Mouse (Mus musculus) right cerebral cortex, postnatal 4 days (tissue): ENCODE data around the gene Fbln1.

ENCODE experiments used
- DNase-seq: peaks from one replicate; pipeline ENCODE4 v3.0.0-alpha.2; 2022

The Fbln1 gene

DNA sequence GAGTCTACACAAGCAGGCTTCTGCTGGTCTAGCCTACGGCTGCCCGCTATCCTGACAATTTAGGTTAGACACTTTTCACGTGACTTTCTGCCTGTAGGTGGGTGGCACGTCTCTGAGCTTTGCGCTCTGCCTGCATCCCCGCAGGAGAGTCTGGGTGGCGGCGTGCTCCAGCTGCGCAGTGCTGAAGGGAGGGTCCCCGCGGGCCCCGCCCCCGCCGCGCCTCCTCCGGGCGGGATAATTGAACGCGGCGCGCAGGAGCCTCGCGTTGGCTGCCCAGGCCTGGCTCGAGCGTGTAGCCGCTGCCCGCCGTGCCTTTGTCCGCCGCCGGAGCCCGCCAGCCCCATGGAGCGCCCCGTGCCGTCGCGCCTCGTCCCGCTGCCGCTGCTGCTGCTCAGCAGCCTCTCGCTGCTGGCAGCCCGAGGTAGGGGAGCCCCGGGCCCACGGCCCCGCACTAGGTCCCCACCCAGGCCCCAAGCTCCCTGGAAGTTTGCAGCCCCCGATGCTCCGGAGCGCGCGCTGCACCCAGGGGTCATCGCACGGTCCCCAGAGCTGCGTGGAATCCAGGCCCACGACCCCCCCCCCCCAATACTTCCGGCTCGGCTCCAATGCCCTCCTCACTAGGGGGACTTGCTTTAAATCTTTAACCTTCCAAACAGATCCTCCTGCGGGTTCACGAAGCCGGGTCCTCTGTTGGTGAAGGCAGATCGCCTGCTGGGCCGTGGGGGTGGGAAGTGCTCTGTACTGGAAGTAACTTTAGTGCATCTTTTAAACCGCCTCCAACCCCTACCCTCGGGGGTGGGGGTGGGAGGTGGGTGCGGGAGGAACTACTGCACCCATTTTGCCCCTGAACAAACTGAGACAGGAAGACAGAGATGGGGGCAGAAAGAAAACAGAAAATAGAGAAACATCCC is at the start of gene Fbln1:
TSS of gene Fbln1 (plus strand) at position 158 of the 911 bp plus-strand sequence.
- DNase-seq, result peak; percentile 61

DNA sequence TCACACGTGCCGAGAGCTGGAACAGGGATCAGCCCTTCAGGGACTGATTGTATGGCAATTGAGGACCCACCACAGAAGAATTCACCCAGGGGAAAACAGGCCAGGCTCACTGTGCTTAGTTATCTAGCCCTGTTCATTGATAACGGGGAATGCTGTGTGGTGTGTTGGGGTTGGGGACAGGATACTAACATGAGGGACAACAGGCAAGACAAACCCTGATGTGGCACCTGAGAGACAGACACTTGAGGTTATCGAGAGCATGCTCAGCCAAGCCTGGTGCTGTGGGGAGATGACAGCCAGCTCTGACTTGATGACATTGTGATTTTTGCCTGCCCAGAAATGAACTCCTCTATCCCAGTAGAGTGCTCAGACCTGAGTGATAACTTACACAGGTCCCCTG is 49.6 kb upstream of the Fbln1 start:
- no peak for DNase-seq

DNA sequence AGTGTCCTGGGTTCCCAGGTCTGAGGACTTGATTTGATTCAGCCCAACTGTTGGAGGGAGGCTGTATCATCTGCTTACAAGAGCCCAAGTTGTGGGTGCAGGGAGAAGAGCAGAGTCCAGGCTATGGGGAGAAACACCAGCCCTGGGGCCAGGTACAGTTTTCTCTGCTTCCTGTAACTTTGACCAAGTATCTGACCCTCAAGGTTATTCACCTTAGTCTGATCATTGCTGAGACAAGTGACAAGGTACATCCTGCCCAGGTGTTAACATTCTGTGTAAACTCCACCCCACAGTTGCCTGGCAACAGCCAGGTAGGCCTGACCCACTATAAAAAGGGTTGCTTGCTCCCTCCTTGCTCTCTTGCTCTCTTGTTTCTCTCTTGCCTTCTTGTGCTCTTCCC is 44.3 kb upstream of the Fbln1 start:
- no peak for DNase-seq

DNA sequence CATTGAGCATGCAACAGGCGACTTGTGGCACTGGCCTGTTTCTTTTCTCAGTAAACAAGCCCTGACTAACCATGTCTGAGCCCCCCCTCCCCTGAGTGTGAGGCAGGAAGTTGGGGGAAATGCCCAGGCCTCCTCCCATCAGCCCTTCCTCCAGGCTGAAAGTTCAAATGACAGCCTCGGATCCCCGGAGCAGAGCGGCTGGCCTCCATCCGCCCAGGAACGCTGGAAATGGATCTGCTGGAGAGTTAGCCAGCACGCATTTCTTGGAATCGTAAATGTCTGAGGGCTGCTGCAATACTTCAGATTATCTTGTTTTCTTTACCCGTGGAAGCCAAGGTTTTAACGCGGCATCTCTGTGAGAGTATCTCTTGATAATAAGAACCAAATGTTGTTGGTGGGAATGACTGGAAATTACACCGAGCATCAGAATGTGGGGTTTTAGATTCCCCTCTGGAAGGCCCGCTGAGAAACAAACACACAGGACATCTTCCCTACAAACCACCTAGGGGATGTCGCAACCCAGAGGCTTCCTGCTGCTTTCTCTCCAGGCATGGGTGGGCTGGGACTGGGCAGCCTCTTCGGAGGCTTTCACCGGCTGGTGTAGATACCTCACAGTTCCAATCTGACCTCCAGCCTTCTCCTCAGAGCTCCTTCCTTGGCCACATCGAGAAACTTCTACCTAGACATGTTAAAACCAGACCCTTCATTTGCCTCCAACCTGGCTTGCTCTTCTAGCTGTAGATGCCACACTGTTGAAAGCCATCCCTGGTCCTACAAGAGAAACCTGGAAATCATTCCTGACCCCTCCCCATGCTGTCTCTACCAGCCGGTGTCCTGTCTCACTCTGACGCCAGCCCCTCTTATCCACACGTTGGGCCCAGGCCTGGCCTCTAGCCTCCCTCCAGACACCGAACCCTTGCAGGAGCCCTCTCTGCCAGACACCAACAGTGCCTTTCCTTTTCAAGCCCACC is 42.8 kb upstream of the Fbln1 start:
- no peak for DNase-seq

DNA sequence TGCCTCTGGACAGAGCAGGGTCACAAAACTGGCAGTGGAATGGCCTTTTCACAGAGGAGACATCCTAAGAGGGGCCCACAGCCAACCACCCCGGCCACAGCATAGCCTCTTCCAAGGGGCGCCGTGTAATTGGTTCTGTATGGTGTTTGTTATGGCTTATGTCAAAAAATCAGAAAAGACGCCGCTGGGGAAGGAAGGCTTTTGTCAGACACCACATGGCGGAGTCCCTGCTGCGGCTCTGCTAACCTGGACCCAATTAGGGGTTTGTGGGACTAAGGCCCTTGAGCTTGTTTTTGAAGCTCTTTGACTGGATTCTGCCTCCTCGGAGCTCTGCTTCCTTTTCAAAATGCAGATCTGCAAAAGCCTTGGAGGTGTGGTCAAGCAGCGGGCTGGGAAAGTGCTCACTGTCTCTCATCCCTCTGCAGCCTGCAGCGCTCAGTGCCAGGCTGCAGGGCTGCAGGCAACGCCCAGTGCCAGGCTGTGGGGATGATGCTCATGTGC is 39.3 kb upstream of the Fbln1 start:
- DNase-seq, result peak; percentile 30

DNA sequence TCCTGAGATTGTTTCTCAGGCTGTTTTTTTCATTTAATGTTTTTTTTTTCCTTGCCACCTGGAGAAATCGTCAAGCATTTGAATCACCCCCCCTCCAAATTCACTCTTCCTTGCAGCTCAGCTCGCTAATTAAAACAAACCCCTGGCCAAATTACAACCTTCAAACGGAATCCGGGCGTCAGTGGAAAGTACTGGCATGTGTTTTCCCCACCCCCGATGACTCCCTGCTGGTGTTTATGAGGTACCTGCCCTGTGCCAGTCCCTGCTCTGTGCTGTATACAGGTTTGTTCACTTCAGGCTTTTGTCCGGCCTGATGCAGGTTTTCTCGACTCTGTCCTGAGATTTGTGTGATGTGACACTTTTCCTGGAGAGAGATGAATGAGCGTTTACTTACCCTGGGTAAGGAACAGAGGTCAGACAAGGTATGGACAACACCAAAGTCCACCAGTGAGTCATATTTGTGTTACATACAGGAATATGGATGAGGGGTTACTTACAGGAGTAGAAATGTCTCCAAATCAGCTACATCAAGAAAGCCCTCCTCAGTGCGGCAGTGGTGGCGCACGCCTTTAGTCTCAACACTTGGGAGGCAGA is 38.6 kb upstream of the Fbln1 start:
- no peak for DNase-seq

DNA sequence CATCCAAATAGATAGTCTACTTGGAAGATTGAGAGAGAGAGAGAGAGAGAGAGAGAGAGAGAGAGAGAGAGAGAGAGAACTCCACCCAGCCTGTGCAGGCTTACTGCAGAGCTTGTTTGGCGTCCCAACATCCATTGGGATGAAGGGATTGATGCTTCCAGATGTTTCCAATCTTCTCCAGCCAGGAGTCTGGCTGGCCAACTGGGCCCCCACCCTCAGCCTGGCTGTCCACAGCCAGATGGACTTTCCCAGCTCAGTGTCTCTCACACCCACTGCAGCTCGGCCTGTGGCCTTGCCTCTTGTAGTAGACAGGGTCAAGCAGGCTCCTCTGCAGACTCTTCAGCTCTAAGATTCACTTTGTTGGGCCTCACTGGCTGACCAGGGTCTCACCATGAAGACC is 33.7 kb upstream of the Fbln1 start:
- no peak for DNase-seq

DNA sequence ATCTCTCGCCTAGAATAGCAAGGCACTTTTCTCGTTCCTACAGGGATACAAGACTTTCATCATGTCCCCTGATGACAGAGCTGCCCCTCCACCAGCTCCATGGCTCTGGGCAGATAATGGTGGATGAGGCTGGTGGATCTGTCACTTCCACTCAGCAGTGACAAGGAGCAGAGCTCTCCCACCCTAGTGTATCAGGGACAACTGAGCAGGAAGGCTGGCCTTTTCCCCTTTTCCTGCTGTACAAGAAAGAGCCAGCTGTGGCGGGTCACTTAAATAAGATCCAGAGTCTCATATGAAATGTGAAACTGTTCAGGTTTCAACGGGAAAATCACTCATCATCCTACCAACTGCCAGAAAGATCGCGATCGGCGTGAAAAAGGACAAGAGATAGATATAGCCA is 32.3 kb upstream of the Fbln1 start:
- DNase-seq, result no peak

DNA sequence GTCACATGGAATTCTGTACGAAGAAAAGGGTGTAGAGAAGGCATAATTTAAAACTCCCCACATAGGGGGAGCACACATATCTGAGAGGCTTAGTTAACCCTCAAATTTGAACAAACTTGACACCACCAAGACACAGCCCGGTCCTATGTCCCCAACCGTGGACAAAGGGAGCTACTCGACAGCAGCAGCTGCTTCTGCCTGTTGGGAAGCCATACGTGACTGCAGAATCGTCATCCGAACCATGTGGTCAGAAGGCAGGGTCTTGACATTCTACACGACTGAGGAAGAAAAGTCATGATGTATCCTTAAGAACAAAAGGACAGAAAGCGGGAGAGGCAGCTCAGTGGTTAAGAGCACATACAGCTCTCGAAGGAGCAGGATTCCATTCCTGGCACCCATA is 31.7 kb upstream of the Fbln1 start:
- no peak for DNase-seq

DNA sequence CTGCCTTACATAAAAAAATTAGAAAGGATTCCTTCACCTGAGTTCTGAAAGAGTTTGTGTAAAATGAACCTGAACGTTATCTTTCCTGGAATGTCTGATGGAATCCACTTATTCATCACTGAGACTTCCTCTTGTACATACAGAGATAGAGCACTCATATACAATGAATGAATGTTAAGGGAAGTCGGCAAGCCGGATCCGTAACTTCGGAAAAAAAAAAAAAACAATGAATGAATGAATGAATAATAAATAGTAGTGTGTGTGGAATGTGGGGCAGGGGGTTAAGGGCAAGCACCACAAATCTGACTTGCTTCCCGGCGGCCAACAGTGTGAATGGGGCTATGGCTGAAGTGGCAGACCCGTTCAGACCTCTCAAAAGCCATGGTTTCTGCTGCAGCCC is 28.2 kb upstream of the Fbln1 start:
- DNase-seq, result peak; percentile 76

DNA sequence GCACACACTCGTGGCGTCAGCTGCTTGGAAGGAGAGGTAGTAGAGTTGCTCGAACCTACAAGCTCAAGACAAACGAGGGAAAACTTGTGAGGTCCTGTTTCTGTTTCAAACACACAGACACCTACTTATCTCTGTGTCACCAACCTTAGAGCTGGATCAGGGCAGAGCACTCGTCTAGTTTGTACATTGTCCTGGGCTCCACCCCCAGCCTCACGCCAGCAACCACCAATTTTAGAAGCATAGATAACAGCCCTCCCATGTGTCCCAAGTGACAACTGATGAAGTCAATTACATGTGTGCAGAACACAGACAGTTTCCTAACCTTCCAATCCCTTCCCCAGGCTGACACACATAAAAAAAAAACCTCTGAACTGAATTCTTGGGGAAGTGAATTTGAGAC is 27.6 kb upstream of the Fbln1 start:
- no peak for DNase-seq

DNA sequence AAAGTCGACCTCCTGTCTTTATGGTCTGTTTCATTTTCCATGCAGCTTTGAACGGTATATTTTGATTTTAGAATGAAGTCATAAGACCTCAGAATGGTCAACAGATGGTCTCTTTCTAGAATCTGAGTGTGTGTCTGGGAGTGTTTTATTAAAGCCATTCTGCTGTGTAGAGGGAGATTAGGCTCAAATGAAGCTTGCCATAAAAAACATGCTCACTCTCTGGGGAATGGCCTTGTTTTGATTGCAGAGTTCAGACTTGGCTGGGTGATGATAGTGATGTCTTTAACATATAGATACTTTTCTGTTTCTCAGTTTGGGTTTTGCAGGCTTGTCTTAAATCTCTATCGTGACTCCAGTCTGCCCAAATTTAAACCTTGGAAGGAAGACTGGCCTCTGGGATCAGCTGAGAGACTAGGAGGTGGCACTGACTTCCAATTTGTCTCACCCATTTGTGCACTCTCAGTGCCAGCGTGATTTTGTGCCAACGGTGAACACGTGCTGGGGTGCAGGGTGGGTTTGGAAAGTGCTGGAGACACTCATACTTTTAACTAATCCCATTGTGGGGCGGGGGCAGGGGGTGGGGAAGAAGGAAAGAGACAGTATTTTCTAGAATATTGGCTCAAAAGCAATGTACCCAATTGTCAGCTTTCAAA is 26.1 kb upstream of the Fbln1 start:
- no peak for DNase-seq

DNA sequence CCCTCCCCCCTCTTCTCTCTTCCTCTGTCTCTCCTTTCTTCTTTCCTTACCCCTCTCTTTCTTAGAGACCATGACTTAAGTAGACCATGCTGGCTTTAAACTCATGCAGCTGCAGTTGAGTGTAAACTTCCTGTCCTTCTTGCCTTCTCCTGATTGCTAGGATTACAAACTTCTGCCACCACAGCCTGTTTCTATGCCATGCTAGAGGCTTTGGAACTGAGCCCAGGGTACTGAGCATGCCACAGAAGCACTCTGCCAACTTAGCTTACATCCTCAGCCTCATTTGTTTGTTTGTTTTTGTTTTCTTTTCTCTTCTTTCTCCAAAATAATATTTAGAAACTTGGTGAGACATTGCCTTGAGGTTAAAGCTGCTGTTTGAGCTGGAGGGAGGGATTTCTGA is 25.4 kb upstream of the Fbln1 start:
- no peak for DNase-seq

DNA sequence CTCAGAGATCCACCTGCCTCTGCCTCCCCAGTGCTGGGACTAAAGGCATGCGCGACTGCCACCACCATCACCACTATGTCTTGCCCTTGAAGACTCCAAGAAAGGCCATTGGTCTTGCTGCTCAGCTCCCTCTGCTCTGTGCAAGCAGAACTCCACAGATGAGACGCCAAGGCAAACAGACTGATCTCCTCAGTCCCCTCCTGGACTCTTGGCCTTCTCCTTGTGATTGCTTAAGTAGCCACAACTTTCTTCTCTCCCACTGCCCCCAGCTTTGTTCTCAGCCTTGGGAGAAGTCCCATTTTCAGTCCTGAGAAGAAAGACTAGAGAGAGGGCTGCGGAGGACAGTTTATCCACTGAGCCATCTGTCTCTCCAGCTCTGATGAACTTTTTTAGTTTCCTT is 23.7 kb upstream of the Fbln1 start:
- DNase-seq, result no peak

DNA sequence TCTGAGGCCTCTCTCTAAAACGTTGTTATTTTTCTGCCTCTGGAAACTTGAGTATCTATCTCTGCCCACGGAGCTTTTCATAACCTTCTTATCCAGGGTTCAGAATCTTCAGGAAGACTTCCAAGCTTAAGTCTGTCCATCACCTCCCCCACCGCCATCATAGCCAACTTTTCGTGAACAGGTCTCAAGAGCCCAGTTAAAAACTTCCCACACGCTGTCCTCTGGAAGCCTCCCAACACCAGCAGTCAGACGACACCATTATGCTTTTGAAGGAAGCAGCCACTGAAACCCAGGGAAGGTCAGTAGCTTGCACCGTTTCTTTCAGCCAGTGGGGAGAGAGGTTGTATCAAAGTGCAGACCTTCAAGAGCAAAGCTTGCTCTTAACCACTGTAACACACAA is 18.8 kb upstream of the Fbln1 start:
- no peak for DNase-seq

DNA sequence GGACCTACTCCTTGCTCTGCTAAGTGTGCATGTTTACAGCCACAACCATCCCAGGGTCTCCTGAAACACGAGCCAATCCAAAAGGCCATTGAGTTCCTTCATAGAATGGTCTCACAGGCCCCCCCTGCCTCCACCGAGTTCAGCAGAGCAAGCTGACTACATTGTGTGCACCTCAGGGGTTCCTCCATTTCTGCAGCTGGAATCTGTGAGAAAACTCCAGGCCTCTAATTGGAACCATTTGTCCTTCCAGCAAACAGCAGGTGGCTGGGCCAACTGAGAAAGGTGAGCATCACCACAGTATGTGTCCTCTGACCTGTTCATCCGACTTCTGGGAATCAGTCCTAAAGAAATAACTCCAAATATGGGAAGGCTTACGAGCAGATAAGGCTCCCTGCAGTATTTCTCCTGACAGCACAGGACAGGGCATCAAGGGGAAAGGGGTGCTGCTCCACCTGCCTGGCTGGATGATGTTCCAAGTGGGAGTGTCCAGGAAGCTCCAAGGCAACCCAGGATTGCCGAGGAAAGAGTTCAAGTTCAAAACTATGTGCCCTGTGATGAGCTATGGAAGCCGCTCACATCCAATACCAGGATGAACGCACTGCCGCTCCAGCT is 17.5 kb upstream of the Fbln1 start:
- DNase-seq, result no peak

DNA sequence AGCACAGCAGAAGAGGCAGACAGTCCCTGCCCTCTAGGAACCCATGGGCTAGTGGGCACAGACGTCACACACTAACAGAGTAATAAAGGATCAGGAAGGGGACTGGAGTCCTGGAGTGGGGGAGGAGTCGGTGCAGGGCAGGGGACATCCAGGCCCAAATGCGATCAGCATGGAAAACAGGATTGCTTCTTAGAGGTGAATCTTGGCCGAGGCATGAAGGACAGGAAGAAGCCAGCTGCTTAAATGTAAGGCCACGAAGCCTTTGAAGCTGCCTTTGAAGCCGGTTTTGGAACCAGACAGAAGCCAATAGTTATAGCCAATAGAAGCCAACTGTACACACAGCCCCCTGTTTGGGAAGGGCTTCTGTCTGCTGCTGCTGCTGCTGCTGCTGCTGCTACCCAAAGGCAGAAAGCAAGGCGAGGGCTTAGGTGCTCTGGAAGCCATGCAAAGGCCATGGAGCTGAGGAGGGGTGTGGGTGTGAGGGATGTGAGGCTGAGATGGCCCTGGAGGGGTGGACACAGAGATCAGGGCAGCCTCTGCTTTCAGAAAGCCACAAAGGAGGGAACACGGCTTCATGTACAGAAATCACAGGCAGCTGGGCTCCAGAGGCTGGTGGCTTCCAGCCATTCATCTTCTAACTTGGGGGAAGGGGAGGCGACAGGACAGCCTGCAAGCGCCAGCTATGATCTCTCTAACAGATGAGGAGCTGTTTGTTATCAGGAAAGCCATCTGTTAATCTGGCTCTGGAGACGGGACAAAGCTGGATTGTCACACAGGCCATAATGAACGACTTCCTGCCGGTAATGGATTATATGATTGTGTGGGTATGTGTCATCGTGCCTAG is 5.1 kb upstream of the Fbln1 start:
- no peak for DNase-seq

DNA sequence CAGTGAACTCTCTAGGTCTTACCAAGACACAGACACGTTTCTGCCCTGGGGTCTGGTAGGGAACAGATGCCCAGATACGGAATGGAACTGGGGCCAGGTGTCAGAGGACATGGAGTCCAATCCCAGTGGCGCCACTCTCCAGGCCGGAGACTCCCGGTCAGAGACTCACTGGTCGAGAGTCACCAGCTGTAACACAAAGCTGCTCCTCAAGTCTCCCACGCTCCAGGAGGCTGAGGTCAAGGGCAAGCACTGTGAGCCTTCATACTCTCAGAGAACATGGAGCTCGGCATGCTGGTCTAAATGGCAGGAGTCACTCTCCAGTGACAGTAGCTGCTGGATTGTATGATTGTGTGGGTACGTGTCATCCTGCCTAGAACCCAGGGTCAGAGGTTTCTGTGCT is 3.5 kb upstream of the Fbln1 start:
- DNase-seq, result no peak

DNA sequence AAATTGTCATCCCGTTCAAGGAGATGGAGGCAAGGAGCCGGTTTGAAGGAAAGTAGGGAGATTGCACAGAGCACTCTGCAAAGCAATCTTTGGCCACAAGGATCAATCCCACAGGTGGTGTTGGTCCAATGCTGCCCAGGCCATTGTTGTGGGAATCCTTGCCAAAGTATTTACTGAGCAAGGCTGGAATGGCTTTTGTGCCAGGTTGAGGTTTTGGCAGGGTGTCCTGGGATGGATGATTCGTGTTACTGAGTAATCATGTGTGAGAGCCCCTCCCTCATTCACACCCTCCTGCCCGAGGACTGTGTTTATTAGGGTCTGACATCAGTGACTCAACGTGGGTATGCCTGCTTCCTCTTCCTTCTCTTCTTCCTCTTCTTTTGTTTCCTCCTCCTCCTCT is 3.0 kb upstream of the Fbln1 start:
- no peak for DNase-seq

DNA sequence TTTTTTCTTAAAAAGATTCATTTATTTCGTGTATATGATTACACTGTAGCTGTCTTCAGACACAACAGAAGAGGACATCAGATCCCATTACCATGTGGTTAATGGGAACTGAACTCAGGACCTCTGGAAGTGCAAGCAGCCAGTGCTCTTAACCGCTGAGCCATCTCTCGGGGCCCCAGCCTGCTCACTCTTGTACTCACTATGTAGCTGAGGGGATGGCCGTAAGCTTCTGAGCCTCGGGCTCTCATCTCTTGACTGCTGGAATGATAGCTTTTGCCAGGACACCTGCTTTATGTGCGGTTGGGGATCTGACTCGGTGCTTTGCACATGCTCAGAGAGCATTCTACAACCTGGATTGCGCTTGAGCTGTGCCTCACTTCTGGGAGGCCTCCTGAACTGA is 1.4 kb upstream of the Fbln1 start:
- DNase-seq, result no peak

DNA sequence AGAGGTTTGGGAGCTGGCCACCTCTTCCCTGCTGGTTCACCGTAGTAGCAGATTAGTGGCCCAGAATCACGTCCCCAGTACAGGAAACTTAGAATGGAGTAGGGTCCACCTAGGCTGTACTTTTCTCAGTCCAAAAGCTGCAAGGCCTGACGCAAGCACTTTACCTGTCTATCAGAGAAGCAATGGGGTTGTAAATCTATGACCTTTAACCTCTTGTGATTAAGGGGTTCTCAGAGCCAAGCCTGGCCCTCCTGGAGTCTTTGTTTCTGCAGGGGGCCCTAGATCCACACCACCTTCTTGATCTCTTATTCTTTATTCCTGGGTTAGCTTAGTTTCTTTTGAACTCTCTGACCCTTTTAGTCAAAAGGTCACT is 940 bp downstream of the Fbln1 start:
- DNase-seq, result no peak
